Mouse (Mus musculus) lung, postnatal 36 days (tissue): ENCODE measurements around the gene Mbnl2.

Experiments
- DNase-seq: peaks from one replicate; pipeline ENCODE4 v3.0.0; 2022; ENCODE audit warnings: mixed read lengths

Gene Mbnl2

DNA sequence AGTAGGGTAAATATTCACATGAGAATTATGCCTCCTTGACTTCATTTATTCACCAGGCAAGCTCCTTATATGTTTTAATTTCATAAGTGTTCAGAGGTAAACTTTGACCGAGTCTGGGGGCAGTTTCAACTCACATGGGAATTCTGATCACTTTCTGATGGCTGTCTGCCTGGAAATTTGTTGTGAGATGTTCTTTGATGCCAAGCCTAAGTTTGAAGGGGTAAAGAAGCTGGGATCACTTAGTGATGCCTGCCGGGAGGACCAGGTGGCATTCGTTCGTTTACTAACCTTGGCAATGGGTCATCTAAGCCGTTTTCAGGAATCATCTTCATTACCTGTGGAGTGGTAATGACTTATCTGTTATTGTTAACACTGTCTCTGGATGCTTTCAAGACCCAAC lies 23.0 kb downstream of the Mbnl2 start:
- DNase-seq, result no peak

DNA sequence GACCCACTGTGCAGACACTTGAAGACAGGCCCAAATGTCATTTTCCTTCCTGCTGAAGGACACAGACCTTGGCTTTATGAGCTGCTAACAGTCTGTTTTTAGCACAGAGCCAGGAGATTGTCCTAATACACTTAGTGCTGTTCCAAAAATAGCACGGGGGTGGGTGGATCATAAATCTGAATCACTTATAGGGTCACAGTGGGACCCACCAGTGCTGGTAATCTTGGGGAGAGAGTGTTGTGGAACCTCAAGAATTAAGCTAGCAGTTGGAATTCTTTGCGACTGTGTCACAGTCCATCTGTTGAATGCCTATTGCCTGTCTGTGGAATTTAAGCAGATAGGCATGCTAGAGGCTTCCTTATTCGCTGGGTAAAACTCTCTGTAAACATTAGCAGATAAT lies 24.2 kb downstream of the Mbnl2 start:
- peak; percentile 72 for DNase-seq

- no peak for DNase-seq
Observed at GRCm38 (mm10) chr14:120300191-120300590, 24.7 kb downstream of the Mbnl2 start.

DNA sequence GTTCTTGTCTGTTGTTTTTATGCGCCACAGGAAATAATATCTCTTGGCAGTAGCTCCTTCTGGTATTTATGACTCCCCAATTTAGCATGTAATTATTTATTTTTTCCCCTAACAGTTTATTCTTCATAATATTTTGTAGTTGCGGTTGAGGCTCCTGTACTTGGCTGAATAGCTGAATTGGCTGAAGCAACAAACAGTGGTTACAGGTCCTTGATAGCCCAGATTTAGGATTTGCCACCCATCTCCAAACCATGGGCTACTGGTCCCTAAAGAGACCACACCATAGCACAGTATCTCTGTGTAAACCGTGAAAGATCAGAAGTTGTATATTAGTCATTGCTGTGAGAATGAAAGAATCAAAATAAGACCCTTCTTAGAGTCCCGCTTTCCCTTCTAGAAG lies 25.3 kb downstream of the Mbnl2 start:
- no peak for DNase-seq

DNA sequence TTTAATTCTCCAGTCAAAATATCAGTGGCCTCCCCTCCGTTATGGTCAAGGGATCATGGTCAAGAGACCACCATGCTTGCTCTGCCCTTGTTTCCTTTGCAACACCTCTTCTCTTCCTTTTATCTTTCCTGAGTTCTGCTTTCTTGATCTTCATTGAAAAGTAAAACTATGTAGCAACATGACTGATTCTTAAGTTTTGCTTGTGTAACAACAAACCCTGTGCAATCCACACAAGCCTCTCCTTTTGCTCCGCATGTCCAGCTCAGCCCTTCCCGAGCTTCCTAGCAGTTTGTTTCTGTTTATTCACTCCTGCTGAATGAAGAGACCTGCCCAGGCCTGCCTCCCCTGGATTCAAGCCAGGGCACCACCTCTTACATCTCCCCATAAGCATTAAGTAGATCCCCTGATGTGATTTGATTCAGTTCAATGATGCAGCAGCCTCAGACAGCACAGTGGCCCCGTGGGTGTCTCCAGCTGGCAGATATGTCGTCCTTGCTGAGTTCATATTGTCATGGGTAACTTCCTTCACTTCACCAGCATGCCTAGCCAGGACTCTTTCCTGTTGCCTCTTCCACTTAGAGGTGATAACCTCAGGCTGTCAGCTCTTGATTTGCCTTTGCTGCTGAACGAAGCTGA lies 27.6 kb downstream of the Mbnl2 start:
- DNase-seq, result peak; percentile 77

GRCm38 (mm10) chr14:120306229-120306628 lies 30.8 kb downstream of the Mbnl2 start:
- no peak for DNase-seq

GRCm38 (mm10) chr14:120307356-120307755 lies 31.9 kb downstream of the Mbnl2 start:
- no peak for DNase-seq

DNA sequence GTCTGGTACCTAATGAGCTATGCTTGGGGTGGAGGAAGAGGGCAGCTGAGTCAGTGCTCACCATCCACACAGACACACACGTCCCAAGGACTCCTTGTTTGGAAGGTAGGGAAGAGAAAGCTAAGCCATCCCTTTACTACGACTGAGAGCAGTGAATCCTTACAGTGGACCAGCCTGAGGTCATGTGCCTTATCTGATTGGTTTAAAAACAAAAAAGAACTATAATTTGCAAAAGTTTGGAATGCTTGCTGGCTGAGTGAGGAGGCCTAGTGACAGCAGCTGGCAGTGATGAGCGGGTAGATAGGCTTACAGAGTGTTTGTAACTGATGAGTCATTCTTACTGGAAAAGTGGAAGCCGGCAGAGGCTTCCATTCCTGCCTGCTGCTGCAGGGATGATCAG lies 32.5 kb downstream of the Mbnl2 start:
- no peak for DNase-seq

DNA sequence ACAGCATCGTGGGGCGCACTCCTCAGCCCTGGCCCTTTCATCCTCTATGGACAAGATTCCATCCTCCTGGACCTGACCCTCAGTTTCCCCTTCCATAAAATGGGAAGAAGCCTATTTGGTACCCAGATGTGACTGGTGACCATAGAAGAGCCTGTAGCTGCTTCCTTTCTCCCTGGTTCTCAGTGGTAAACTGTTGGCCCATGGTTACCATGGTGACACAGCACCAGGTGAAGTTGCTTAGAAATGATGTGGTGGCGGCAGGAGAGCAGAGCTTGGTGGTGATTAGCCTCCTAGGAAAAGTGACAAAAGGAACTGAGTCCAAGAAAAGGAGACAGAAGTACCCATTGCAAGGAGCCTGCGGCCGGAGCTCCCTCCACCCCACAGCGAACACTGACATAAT lies 34.2 kb downstream of the Mbnl2 start:
- no peak for DNase-seq

- DNase-seq, result no peak
Observed at GRCm38 (mm10) chr14:120311330-120312097, 36.0 kb downstream of the Mbnl2 start.

DNA sequence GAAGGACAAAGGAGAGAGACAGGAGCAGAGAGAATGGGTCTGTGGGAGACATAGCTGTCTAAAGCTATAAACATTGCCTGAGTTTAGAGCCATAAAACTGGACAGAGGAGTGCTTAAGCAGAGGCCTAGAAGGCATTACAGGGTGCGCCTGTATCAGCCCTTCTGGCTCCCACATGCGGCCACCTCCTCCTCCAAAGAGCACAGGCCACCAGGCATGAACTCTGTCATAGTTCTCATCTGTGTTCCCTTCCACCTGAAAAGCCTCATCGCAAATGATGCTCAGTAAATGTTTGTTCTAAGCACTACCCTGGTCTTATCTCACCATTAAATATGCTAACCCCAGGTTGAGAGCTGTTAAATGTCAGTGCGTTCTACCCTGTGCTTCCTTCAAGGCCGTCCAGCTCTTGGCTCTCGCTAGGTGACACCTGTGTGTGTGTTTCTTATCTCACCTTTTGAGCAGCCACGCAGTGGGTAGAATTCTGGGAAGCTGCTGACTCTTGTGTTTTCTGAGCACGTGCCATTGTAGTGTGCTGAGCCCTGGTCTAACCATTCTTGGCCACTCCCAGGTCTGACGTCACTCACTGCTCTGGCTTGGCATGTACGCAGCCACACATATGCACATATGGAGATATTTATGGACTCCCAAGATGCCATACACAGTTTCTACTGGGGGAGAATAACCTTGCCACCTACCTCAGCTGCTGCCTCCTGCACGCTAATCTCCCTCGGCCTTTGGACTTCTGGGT lies 37.4 kb downstream of the Mbnl2 start:
- peak; percentile 85 for DNase-seq

- no peak for DNase-seq
Observed at GRCm38 (mm10) chr14:120313466-120313865, 38.0 kb downstream of the Mbnl2 start.

- no peak for DNase-seq
Observed at GRCm38 (mm10) chr14:120315721-120316120, 40.3 kb downstream of the Mbnl2 start.

GRCm38 (mm10) chr14:120318326-120318935 lies 43.0 kb downstream of the Mbnl2 start:
- peak; percentile 85 for DNase-seq

DNA sequence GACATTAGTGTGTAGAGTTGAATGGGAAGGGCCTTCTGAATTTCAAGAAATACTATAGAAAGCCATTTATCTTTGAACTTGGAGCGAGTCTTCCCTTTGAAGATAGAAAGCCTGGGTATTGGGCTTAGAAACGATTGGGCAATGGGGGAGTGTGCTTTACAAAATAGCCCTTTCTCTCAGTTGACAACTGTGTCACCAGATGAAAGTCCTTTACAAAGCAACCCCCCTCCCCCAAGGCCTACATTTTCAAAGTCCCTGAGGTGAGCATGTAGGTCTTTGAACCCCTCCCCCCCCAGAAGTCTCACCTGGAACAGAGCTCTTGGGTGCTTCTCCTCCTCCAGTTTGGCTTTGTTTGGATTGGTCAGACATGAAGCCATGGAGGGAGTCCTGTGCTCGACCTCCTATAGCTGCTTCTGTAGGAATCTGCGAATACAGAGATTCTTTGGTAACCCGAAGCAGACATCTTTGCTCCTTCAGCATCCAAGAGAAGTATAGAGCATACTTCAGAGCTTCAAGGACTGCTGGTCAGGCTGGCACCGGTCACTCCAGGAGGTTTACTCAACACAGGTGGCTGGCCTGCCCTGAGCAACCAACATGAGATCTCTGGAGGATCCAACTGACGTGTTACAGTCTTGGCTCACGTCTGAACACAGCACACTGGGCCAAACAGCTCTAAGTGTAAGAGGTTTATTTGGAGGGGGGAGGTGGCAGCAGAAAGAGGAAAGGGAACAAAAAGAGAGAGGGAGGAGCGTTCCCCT lies 43.7 kb downstream of the Mbnl2 start:
- DNase-seq, result peak; percentile 83

DNA sequence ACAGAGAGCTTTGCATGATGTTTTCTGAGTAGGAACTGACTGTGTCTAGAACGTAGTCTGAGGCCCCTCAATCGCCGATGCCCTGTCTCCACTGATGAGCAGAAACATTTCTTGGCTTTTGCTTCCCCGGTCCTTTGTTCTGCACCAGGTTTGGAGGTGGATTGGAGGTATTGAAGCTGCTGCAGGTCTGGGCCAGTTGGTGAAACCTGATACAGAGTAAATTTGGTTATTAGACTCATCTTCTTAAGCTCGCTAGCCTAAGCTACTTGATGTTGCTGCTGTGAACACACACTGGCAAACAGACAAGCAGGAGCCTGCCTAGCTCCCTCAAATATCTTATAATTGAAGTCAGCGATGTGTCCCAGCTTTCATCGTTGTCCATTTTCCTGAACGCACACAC lies 46.6 kb downstream of the Mbnl2 start:
- DNase-seq, result no peak

DNA sequence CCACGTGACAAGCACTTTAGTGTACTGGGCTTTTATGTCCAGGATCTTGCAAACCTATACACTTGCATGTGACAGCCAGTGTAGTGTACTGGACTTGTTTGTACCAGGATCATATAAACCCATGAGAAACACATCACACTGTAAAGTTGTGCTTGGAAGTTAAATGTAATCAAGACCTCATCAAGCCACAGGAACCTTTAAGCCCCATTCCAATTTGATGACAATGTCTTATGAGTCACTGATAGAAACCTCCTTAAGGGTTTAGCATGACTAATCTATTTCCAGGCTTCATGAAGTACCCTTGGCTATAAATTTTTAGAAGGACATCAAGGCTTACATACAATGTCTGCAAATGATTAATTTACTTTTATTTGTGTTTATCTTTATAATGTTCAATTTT lies 47.6 kb downstream of the Mbnl2 start:
- DNase-seq, result no peak

DNA sequence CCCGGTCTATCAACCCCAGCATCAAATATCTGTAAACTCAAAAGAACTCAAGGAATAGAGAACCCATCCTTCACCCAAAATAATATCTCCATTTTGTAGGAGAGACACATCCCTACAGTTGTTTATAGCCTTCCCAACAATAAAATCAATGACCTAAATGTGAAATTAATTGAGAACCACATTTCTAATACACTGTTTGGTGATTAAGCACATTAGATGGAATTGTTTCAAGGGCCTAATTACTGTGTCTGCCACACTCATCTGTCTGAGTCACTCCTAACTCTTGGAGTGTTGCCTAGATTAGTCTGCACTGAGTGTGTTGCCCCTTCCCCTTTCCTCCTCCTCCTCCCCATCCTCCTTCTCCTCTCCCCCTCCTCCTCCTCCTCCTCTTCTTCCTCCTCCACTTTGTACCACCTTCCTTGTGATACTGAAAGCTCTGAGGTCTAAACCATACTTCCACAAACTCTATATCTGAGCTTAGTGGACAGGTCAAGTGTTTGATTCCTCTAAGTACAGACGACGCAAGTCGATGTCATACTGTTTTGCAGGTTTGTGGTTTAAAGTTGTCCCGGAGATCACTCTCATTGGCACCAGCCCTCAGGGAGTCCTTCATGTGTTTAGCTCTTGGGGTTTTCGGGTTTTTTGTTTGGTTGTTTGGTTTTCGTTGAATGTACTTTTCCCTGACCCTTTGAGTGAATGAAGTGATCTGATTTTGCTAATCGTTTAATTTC lies 48.8 kb downstream of the Mbnl2 start:
- no peak for DNase-seq

DNA sequence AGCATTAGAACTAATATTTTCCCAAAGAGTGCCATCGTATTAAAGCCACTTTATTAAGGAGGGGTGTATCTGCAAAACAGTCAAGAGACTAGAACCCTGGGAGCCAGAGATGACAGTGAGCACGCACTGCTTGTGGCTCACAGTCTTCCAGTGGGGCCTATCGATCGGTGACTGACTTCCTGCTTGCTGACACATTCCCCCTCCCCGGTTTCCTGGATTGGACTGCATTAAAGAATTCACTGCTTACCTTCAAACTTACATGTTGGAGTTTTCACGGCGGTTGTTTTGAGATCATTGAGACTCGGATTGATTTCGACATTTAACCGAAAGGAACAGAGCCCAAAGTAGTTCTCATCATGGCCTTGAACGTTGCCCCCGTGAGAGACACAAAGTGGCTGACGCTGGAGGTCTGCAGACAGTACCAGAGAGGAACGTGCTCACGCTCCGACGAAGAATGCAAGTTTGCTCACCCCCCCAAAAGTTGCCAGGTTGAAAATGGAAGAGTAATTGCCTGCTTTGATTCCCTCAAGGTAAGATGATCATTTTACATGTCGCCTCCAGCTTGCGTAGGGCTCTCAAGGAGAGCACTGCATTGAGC lies 49.5 kb downstream of the Mbnl2 start:
- DNase-seq, result no peak

- DNase-seq, result peak; percentile 60
Observed at GRCm38 (mm10) chr14:120325673-120326072, 50.2 kb downstream of the Mbnl2 start.

GRCm38 (mm10) chr14:120330454-120330853 lies 55.0 kb downstream of the Mbnl2 start:
- DNase-seq, result no peak
